Mouse (Mus musculus) testis, adult 2 months (tissue): ENCODE results near the gene Kat8.

Source experiments
- CTCF ChIP-seq: fragments of 200-500 bp; IDR thresholded peaks from 2 replicates; pipeline ENCODE4 v1.5.1; 2012; ENCODE audit warnings: low read depth, mild to moderate bottlenecking, inconsistent platforms, low read length, moderate library complexity; ENCODE audit not compliant: control insufficient read depth, insufficient read depth, insufficient replicate concordance
- POLR2A ChIP-seq: fragments of 200-500 bp; IDR thresholded peaks from 2 replicates; pipeline ENCODE4 v1.6.1; 2012; ENCODE audit warnings: low read depth, mild to moderate bottlenecking, inconsistent platforms, low read length, moderate library complexity; ENCODE audit not compliant: control insufficient read depth

- TF ChIP-seq POLR2A (peak; percentile 66), CTCF (no peak)
Observed at GRCm38 (mm10) chr7:127903971-127904796, 8.1 kb upstream of the Kat8 start, which contains the start of gene Bckdk.
